Mouse (Mus musculus) forebrain, embryonic 14.5 days (tissue): ENCODE measurements around the gene Htatip2. TPM values are rescaled to one million over a fixed set of nuclear protein-coding genes. Genes with fewer than 3 reads are reported as not detected.

ENCODE experiments used
- ATAC-seq: fragments of 200-750 bp; cut with Nextera tagmentation; 2 replicates; pipeline ENCODE4 v1.8.0; 2017; ENCODE audit warnings: mild to moderate bottlenecking, moderate library complexity
- DNase-seq: peaks from one replicate; pipeline ENCODE4 v3.0.0-alpha.2; 2015; ENCODE audit warnings: low spot score
- H3K27ac ChIP-seq: fragments of 300-500 bp; sonication (generic); 2 replicates; pipeline ENCODE4 v1.5.1; 2014; ENCODE audit warnings: low read depth, mild to moderate bottlenecking, control low read depth, low read length, moderate library complexity
- H3K27me3 ChIP-seq: fragments of 300-500 bp; sonication (generic); replicated peaks from 2 replicates; pipeline ENCODE4 v1.6.1; 2014; ENCODE audit warnings: low read length, control low read depth, mixed read lengths; ENCODE audit not compliant: control insufficient read depth, insufficient read depth
- H3K36me3 ChIP-seq: fragments of 300-500 bp; sonication (generic); 2 replicates; pipeline ENCODE4 v1.6.1; 2014; ENCODE audit warnings: low read length, control low read depth; ENCODE audit not compliant: control insufficient read depth, insufficient read depth
- H3K4me1 ChIP-seq: fragments of 300-500 bp; sonication (generic); 2 replicates; pipeline ENCODE4 v1.6.1; 2014; ENCODE audit warnings: antibody characterized with exemption, low read length, control low read depth; ENCODE audit not compliant: control insufficient read depth, insufficient read depth
- H3K4me2 ChIP-seq: fragments of 300-500 bp; sonication (generic); 2 replicates; pipeline ENCODE4 v1.6.1; 2014; ENCODE audit warnings: mild to moderate bottlenecking, control low read depth, low read length
- H3K4me3 ChIP-seq: fragments of 300-500 bp; sonication (generic); 2 replicates; pipeline ENCODE4 v1.5.1; 2014; ENCODE audit warnings: low read depth, low read length, control low read depth
- H3K9ac ChIP-seq: fragments of 300-500 bp; sonication (generic); 2 replicates; pipeline ENCODE4 v1.6.1; 2014; ENCODE audit warnings: mild to moderate bottlenecking, low read length, control low read depth, moderate library complexity
- H3K9me3 ChIP-seq: fragments of 300-500 bp; sonication (generic); replicated peaks from 2 replicates; pipeline ENCODE4 v1.6.1; 2016; ENCODE audit warnings: low read length, control low read depth, mixed read lengths; ENCODE audit not compliant: control insufficient read depth
- WGBS: fragments of 180-500 bp; shearing (Covaris S2); extraction: QIAGEN DNeasy Blood & Tissue Kit; methylation state at CpG from one replicate; pipeline ENCODE4 v1.1.7; 2014; 5-methylcytosine and 5-hydroxymethylcytosine counted together
- polyA plus RNA-seq: library from polyadenylated mRNA; unstranded; fragments of >200 nt; fragmentation: Nextera tagmentation; extraction: Ambion mirVana; gene quantifications from 2 replicates; pipeline ENCODE4 v1.2.1, GENCODE M21; 2014

The Htatip2 gene
- polyA plus RNA-seq = 1.6 and 1.8 TPM in 2 replicates

DNA sequence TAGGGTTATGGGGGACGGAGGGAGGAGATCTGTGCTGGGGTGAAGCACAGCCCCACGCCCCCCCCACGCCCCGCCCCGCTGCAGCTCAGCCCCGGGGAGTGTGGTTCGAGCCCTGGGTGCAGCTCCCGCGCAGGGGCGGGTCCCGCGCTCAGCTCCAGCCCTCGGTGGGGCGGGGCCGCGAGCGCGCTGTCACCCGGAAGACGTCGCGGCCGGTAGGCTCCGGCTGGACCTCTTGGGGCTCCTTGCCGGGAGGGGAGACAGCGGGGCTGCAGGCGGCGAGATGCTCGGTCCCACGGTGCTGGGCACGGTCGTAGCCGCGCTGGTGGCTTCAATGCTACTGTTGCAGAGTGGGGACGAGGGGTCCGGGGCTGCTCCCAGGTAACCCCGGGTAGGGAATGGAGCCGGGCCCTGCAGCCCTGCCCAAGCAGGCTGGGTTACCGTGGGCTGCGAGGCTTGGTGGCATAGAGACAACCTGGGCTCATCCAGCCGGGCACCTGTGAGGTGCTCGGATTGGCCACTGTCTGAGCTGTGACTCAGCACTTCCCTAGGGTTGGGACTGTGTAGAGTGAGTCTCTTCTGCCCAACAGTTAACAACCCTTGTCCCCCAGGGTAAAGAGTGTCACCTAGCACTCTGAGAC is at the start of gene Htatip2:
Gene Htatip2 (plus strand): TSS at position 182 of the 638 bp plus-strand sequence.
- 4% methylated on average over 28 of the region's 42 CpGs for WGBS
- Histone ChIP-seq H3K27me3 (peaks cover 51% of the 10 kb centered on the region), H3K27ac (no peak within 1 kb of the TSS), H3K4me3 (peak within 1 kb of the TSS; percentile 37), H3K4me1 (no peaks in the 10 kb centered on the region), H3K4me2 (peak within 1 kb of the TSS; percentile 65), H3K9ac (peak within 1 kb of the TSS; percentile 54; the same call in 1 of the 2 replicates), H3K9me3 (no peaks in the 10 kb centered on the region), H3K36me3 (no peaks in the 10 kb centered on the region)
- peak; percentile 50 for ATAC-seq
- no peak for DNase-seq

DNA sequence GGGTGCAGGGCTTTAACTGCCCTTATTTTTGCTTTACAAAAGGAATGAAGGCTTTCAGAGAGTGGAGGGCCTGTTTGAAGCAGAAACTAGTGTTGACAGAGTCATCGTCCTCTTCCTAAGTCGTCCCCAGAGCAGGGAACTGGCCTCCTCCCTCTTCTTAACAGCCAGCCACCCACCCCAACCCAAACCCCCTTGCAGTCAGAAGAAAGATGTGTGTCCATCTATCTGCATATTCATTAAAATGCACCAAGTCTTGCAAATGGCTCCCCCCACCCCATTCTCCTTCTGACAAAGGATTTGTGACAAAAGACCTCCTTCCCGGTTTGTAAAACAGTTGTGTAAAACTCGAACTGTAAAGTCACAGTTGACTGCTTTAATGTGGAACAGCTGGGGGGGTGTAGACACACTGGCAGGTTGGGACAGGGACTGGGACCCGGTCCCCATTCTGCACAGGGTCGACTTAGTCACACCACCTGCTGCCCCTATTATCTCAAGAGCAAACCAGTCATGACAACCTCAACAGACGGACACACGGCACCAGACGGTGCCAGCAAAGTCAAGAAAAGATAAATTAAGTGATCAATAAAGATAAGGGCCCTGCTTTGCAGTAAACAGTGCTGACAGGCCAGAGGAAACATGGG is 49.4 kb upstream of the Htatip2 start:
- Histone ChIP-seq H3K9ac (no peak overlapping the region), H3K4me3 (no peak overlapping the region), H3K36me3 (no peaks in the 10 kb centered on the region), H3K4me2 (no peak overlapping the region), H3K27me3 (peaks cover 26% of the 10 kb centered on the region), H3K27ac (no peak overlapping the region), H3K4me1 (no peaks in the 10 kb centered on the region), H3K9me3 (no peaks in the 10 kb centered on the region)
- DNase-seq = no peak
- 33% methylated on average over 9 of the region's 9 CpGs for WGBS
- no peak for ATAC-seq

DNA sequence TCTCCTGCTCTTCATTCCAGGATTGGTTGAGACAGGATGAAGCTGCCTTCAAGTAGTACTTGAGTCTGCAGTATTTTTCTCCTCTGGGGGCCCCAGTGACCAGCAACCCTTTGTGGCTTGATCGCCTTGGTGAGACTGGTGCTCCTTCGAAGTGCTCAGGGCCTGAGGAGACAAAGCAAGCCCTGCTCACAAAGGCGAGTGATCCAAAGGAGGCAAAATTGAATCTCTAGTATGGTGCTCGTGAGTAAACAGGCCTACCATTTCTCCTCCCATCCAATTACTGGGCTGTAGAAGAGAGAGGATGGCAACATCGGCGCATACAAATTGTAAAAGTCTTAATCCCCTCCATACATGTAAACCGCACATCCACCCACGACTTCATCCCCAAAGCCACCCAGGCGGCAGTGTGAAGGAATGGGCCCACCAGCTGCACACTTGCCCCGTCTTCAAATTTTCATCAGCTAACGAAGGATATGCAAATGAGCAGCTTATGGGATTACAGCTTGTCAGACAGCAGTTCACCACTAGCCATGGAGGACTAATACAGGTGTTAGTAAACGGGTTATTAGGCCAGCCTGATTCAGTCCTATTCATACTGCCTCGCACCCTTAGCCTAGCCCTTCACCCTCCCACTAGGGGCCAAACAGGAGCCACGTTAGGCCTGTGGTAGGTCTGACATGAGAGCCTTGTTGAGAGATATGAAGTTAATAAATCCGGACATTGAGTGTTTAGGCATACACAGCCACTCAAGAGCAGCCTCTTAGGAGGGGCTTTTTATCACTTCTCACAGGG is 40.8 kb upstream of the Htatip2 start:
- no peak overlapping the region for H3K4me3 ChIP-seq
- WGBS = 13% methylated on average over 15 of the region's 15 CpGs
- no peaks in the 10 kb centered on the region for H3K4me1 ChIP-seq
- no peaks in the 10 kb centered on the region for H3K36me3 ChIP-seq
- H3K4me2 ChIP-seq = no peak overlapping the region
- no peaks in the 10 kb centered on the region for H3K9me3 ChIP-seq
- H3K27me3 ChIP-seq = peaks cover 19% of the 10 kb centered on the region; the same call in 1 of the 2 replicates
- no peak overlapping the region for H3K27ac ChIP-seq
- DNase-seq (no peak), ATAC-seq (no peak)
- H3K9ac ChIP-seq = no peak overlapping the region

DNA sequence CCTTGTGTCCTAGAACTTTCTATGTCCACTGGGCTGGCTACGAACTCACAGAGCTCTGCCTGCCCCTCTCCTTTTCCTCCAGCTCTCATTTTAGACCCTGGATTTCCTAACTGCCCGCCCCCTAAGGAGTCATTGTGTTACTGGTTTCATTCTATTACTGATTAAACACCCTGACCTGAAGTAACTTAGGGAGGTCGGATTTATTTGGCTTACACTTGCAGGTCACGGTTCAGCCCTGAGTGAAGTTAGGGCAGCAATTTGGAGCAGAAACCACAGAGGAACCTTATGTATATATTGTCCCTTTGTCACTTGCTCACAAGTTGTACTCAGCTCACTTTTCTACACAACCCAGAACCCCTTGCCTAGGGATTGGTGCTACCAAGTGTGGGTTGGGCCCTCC is 24.6 kb upstream of the Htatip2 start:
- H3K9ac ChIP-seq = no peak overlapping the region
- H3K9me3 ChIP-seq = no peaks in the 10 kb centered on the region
- ATAC-seq (no peak), DNase-seq (no peak)
- peaks cover 2% of the 10 kb centered on the region; the same call in 1 of the 2 replicates for H3K4me1 ChIP-seq
- no peak overlapping the region for H3K4me2 ChIP-seq
- H3K4me3 ChIP-seq = no peak overlapping the region
- peaks cover 8% of the 10 kb centered on the region for H3K27me3 ChIP-seq
- H3K27ac ChIP-seq = no peak overlapping the region
- no peaks in the 10 kb centered on the region for H3K36me3 ChIP-seq
- 60% methylated on average over 4 of the region's 4 CpGs for WGBS

- 9% methylated on average over 8 of the region's 8 CpGs for WGBS
- Histone ChIP-seq H3K27ac (no peak overlapping the region), H3K9ac (no peak overlapping the region), H3K27me3 (peaks cover 26% of the 10 kb centered on the region), H3K9me3 (no peaks in the 10 kb centered on the region), H3K36me3 (no peaks in the 10 kb centered on the region), H3K4me2 (no peak overlapping the region), H3K4me1 (peaks cover 6% of the 10 kb centered on the region; the same call in 1 of the 2 replicates), H3K4me3 (no peak overlapping the region)
- DNase-seq = peak; percentile 58
- peak; percentile 44; the same call in 1 of the 2 replicates for ATAC-seq
Measured at GRCm38 (mm10) chr7:49739448-49739847, 19.5 kb upstream of the Htatip2 start.

DNA sequence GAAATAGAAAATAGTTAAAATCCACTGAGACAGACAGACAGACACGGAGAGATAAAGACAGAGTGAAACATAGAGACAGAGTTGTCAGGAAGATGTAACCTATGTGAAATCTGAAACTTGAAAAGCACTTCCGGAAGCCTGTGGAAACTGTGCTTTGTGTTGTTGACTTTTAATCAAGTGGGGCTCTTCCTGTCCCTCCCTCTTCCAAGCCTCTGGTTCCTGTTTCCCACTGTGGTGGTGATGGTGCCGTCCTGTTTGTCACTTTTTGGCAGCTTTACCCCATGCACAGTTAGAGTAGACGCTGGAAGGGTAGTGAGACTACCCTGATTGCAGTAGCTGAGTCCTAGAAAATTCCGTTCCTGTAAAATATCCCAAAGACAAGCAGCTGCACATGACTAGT is 17.4 kb upstream of the Htatip2 start:
- no peaks in the 10 kb centered on the region for H3K9me3 ChIP-seq
- DNase-seq = no peak
- no peak overlapping the region for H3K27ac ChIP-seq
- H3K27me3 ChIP-seq = peaks cover 26% of the 10 kb centered on the region
- H3K9ac ChIP-seq = no peak overlapping the region
- H3K36me3 ChIP-seq = no peaks in the 10 kb centered on the region
- 34% methylated on average over 5 of the region's 5 CpGs for WGBS
- peaks cover 6% of the 10 kb centered on the region; the same call in 1 of the 2 replicates for H3K4me1 ChIP-seq
- H3K4me3 ChIP-seq = no peak overlapping the region
- no peak overlapping the region for H3K4me2 ChIP-seq
- ATAC-seq = no peak

DNA sequence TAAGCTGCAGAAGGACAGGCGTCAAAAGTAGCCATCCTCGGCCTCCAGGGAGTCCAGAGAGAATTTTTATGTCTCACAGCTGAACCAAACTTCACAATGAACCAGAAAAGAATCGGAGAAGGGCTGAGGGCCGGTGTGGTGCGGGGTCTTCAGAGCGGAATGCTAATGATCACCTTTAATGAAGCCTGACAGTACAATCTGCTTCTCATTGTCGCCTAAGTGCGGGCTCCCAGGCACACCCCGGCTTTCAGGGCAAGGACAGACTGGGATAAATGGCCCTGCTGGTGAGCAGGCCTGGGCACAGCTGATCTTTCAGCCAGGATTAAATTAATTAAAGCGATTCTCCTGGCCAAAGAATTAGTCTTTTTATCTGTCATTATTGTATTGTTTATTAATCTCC is 17.0 kb upstream of the Htatip2 start:
- Histone ChIP-seq H3K9ac (no peak overlapping the region), H3K4me2 (no peak overlapping the region), H3K4me1 (peaks cover 6% of the 10 kb centered on the region; the same call in 1 of the 2 replicates), H3K27ac (no peak overlapping the region), H3K4me3 (no peak overlapping the region), H3K36me3 (no peaks in the 10 kb centered on the region), H3K27me3 (peaks cover 28% of the 10 kb centered on the region), H3K9me3 (no peaks in the 10 kb centered on the region)
- ATAC-seq (peak; percentile 54; the same call in 1 of the 2 replicates), DNase-seq (peak; percentile 36)
- 3% methylated on average over 10 of the region's 10 CpGs for WGBS

- ATAC-seq = peak; percentile 45
- H3K27me3 ChIP-seq = peaks cover 48% of the 10 kb centered on the region
- H3K9me3 ChIP-seq = no peaks in the 10 kb centered on the region
Measured at GRCm38 (mm10) chr7:49751148-49751547, 7.8 kb upstream of the Htatip2 start.

More at GRCm38 (mm10) chr7:49751148-49751547, 7.8 kb upstream of the Htatip2 start:
- H3K4me2 ChIP-seq = no peak overlapping the region
- 6% methylated on average over 4 of the region's 4 CpGs for WGBS
- no peak overlapping the region for H3K9ac ChIP-seq
- H3K4me3 ChIP-seq = no peak overlapping the region
- no peak overlapping the region for H3K27ac ChIP-seq
- no peaks in the 10 kb centered on the region for H3K36me3 ChIP-seq
- DNase-seq = peak; percentile 82
- H3K4me1 ChIP-seq = no peaks in the 10 kb centered on the region
